Mouse (Mus musculus) cortical plate, adult 2 months (tissue): ENCODE measurements around the gene Nkrf.

ENCODE experiments used
- CTCF ChIP-seq: fragments of 200-500 bp; IDR thresholded peaks from 2 replicates; pipeline ENCODE4 v1.5.1; 2011; ENCODE audit warnings: mild to moderate bottlenecking, control low read depth, low read length; ENCODE audit not compliant: insufficient read depth; ENCODE audit errors: extremely low read depth
- POLR2A ChIP-seq: fragments of 200-500 bp; IDR thresholded peaks from 2 replicates; pipeline ENCODE4 v1.6.1; 2011; ENCODE audit warnings: mild to moderate bottlenecking, low read length, control low read depth; ENCODE audit not compliant: insufficient read depth; ENCODE audit errors: extremely low read depth

- TF ChIP-seq POLR2A (no peak), CTCF (no peak)
Measured at GRCm38 (mm10) chrX:36843346-36843990, 59.2 kb downstream of the Nkrf start.
